Mouse (Mus musculus) common myeloid progenitor, adult 5-6 weeks (primary cell): ENCODE data around the gene Grcc10. TPM values are rescaled to one million over a fixed set of nuclear protein-coding genes. Genes with fewer than 3 reads are reported as not detected.

Experiments
- ATAC-seq: replicated peaks from 2 replicates; pipeline ENCODE4 v1.8.0; 2016; ENCODE audit warnings: low read depth, mild to moderate bottlenecking, moderate TSS enrichment, inconsistent platforms; ENCODE audit not compliant: poor library complexity, severe bottlenecking
- total RNA-seq: library from RNA; stranded (forward); fragments of 200-1000, 187-1606 nt; gene quantifications from 2 replicates; pipeline ENCODE4 v1.2.3, GENCODE M21; 2017

Grcc10 gene
- total RNA-seq, 1 experiment from 2014 or later, result 112 TPM

GRCm38 (mm10) chr6:124738511-124739023, 2.6 kb downstream of the Grcc10 start, which contains the start of gene Ptpn6:
Gene Ptpn6, minus strand, starts transcription at chr6:124738714.
- peak; percentile 28 for ATAC-seq

GRCm38 (mm10) chr6:124737040-124737439, 4.1 kb downstream of the Grcc10 start:
- ATAC-seq, result no peak

- no peak for ATAC-seq
These were observed 6.8 kb downstream of the Grcc10 start for GRCm38 (mm10) chr6:124734417-124734816.

GRCm38 (mm10) chr6:124732476-124733370, 8.5 kb downstream of the Grcc10 start:
- ATAC-seq, result peak; percentile 84

GRCm38 (mm10) chr6:124731038-124731437, 10.1 kb downstream of the Grcc10 start:
- ATAC-seq, result no peak

GRCm38 (mm10) chr6:124729850-124730705, 11.1 kb downstream of the Grcc10 start:
- peak; percentile 70 for ATAC-seq

GRCm38 (mm10) chr6:124728621-124729020, 12.6 kb downstream of the Grcc10 start:
- no peak for ATAC-seq

- no peak for ATAC-seq
These were observed 16.7 kb downstream of the Grcc10 start for GRCm38 (mm10) chr6:124724472-124724871.

- ATAC-seq, result peak; percentile 50
These were observed 17.6 kb downstream of the Grcc10 start for GRCm38 (mm10) chr6:124723541-124723940.

GRCm38 (mm10) chr6:124722876-124723473, 18.2 kb downstream of the Grcc10 start:
- no peak for ATAC-seq

- ATAC-seq, result peak; percentile 31
These were observed 20.3 kb downstream of the Grcc10 start for GRCm38 (mm10) chr6:124720904-124721303.

- no peak for ATAC-seq
These were observed 21.7 kb downstream of the Grcc10 start for GRCm38 (mm10) chr6:124719354-124719978.

- ATAC-seq, result no peak
These were observed 22.5 kb downstream of the Grcc10 start for GRCm38 (mm10) chr6:124718703-124719102.

GRCm38 (mm10) chr6:124717968-124718367, 23.2 kb downstream of the Grcc10 start:
- no peak for ATAC-seq

GRCm38 (mm10) chr6:124716864-124717490, 24.2 kb downstream of the Grcc10 start:
- peak; percentile 37 for ATAC-seq

GRCm38 (mm10) chr6:124712918-124713317, 28.3 kb downstream of the Grcc10 start:
- no peak for ATAC-seq

- peak; percentile 92 for ATAC-seq
These were observed 29.1 kb downstream of the Grcc10 start, which contains the start of the genes Emg1 and Phb2 for GRCm38 (mm10) chr6:124711824-124712782. Gene Emg1, minus strand, starts transcription at chr6:124712178. Gene Phb2, plus strand, starts transcription at chr6:124712336.

- ATAC-seq, result no peak
These were observed 32.8 kb downstream of the Grcc10 start for GRCm38 (mm10) chr6:124708289-124708889.
